ENCODE assay signal across 23 mouse cellular contexts in the genomic region with DNA sequence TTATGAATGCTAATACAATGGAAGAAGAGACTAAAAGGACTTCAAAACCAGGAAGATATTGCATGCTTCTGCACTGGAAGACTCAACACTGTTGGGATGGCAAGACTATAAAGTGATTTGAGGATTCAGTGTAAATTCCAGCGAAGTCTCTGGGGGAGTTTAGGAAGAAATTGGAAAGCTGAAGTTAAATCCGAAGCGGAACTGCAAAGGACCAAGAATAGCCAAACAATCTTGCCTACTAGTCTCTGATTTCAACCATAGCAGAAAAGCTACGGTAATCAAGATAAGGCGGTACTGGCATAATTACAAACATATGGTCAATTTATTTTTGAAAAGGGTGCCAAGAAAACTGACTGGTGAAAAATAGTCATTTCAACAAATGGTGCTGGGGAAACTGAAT.
DNase-seq lines count a peak whose midpoint lies in the region; ATAC-seq lines count a peak whose summit lies in the region.
"Had no signal": no experiment of that assay in that cellular context is flagged by ENCODE, and none has a peak within 500 bp of the region (broad histone marks: within the 10 kb centered on the region; RNA-seq: fewer than 3 reads in every experiment).

No protein-coding gene starts in this region.

- H3K9ac ChIP-seq in forebrain, embryonic 14.5 days (ENCODE audit: low read length) = no peak overlapping the region
- no peak overlapping the region for H3K9ac ChIP-seq in forebrain, embryonic 13.5 days
- H3K9ac ChIP-seq in embryonic facial prominence, embryonic 14.5 days (ENCODE audit: low read depth, low read length) = no peak overlapping the region
- H3K9ac ChIP-seq: embryonic facial prominence, embryonic 13.5 days; heart, embryonic 13.5 days; hindbrain, embryonic 15.5 days had no signal

- no peaks in the 10 kb centered on the region for H3K9me3 ChIP-seq in forebrain, embryonic 14.5 days (replicated peaks; ENCODE audit: control insufficient read depth, low read length)
- H3K9me3 ChIP-seq in forebrain, embryonic 13.5 days (replicated peaks) = no peaks in the 10 kb centered on the region
- H3K9me3 ChIP-seq in embryonic facial prominence, embryonic 14.5 days (ENCODE audit: control insufficient read depth, low read length) = no peaks in the 10 kb centered on the region
- H3K9me3 ChIP-seq: embryonic facial prominence, embryonic 13.5 days; heart, embryonic 10.5 days; heart, embryonic 13.5 days; hindbrain, embryonic 15.5 days had no signal

- ATAC-seq in cerebellum, adult (ENCODE audit: insufficient number of reproducible peaks, low FRiP score, low TSS enrichment) = peak; percentile 36; the same call in 1 of the 2 replicates
- ATAC-seq in forebrain, embryonic 14.5 days = peak; percentile 34; the same call in 1 of the 2 replicates
- ATAC-seq in forebrain, embryonic 13.5 days = no peak; the same call in 1 of the 2 replicates
- no peak for ATAC-seq in embryonic facial prominence, embryonic 14.5 days (ENCODE audit: low read depth)
- ATAC-seq: forebrain, embryonic 16.5 days; intestine, postnatal 0 days; Patski had no signal

- no peaks in the 10 kb centered on the region for H3K4me1 ChIP-seq in forebrain, embryonic 14.5 days (ENCODE audit: control insufficient read depth, insufficient read depth, low read length)
- no peaks in the 10 kb centered on the region for H3K4me1 ChIP-seq in forebrain, embryonic 13.5 days
- no peaks in the 10 kb centered on the region for H3K4me1 ChIP-seq in embryonic facial prominence, embryonic 14.5 days (ENCODE audit: control insufficient read depth, insufficient read depth, low read length)
- H3K4me1 ChIP-seq: embryonic facial prominence, embryonic 13.5 days; heart, embryonic 10.5 days; heart, embryonic 13.5 days; hindbrain, embryonic 15.5 days had no signal

- H3K4me3 ChIP-seq in forebrain, embryonic 14.5 days (ENCODE audit: low read depth, low read length) = no peak overlapping the region
- H3K4me3 ChIP-seq in forebrain, embryonic 13.5 days = no peak overlapping the region
- H3K4me3 ChIP-seq in embryonic facial prominence, embryonic 14.5 days (ENCODE audit: low read depth, low read length) = no peak overlapping the region
- H3K4me3 ChIP-seq: embryonic facial prominence, embryonic 13.5 days; heart, adult 2 months; heart, embryonic 10.5 days; heart, embryonic 13.5 days; hindbrain, embryonic 15.5 days had no signal

- no peaks in the 10 kb centered on the region for H3K36me3 ChIP-seq in forebrain, embryonic 14.5 days (ENCODE audit: control insufficient read depth, insufficient read depth, low read length)
- H3K36me3 ChIP-seq in forebrain, embryonic 13.5 days (ENCODE audit: poor library complexity, severe bottlenecking) = no peaks in the 10 kb centered on the region
- no peaks in the 10 kb centered on the region for H3K36me3 ChIP-seq in embryonic facial prominence, embryonic 14.5 days (ENCODE audit: control insufficient read depth, insufficient read depth, low read length)
- H3K36me3 ChIP-seq: embryonic facial prominence, embryonic 13.5 days; heart, embryonic 10.5 days; heart, embryonic 13.5 days; hindbrain, embryonic 15.5 days had no signal

- H3K27ac ChIP-seq in forebrain, embryonic 14.5 days (ENCODE audit: low read depth, low read length) = no peak overlapping the region
- no peak overlapping the region for H3K27ac ChIP-seq in forebrain, embryonic 13.5 days
- H3K27ac ChIP-seq in embryonic facial prominence, embryonic 14.5 days (replicated peaks; ENCODE audit: low read depth, low read length) = no peak overlapping the region
- H3K27ac ChIP-seq: embryonic facial prominence, embryonic 13.5 days; heart, adult 2 months; heart, embryonic 10.5 days; heart, embryonic 13.5 days; hindbrain, embryonic 15.5 days had no signal

- 73% methylated on average over 5 of the region's 5 CpGs for WGBS in forebrain, embryonic 14.5 days
- WGBS in forebrain, embryonic 13.5 days = 81% methylated on average over 5 of the region's 5 CpGs
- WGBS in embryonic facial prominence, embryonic 14.5 days = 29% methylated on average over 5 of the region's 5 CpGs

- DNase-seq in cerebellum, adult 18-20 months = no peak
- peak; percentile 48 for DNase-seq in forebrain, embryonic 14.5 days (ENCODE audit: low spot score)
- peak; percentile 22 for DNase-seq in MN1 (ENCODE audit: low spot score)
- DNase-seq in embryonic facial prominence, embryonic 14.5 days (ENCODE audit: low spot score) = peak; percentile 65
- no peak for DNase-seq in lung, adult 18-20 months
- DNase-seq in right cerebral cortex, adult 2 months (ENCODE audit: low spot score in 2 of 2) = no peak
- DNase-seq: adrenal gland, postnatal 10 days; adrenal gland, postnatal 36 days; gastrocnemius, postnatal 10 days; gastrocnemius, postnatal 36 days; heart, adult 2 months; heart, postnatal 14 days; heart, postnatal 4 days; kidney, adult 2 months had no signal

- no peaks in the 10 kb centered on the region for H3K27me3 ChIP-seq in forebrain, embryonic 14.5 days (replicated peaks; ENCODE audit: control insufficient read depth, insufficient read depth, low read length)
- H3K27me3 ChIP-seq in forebrain, embryonic 13.5 days = no peaks in the 10 kb centered on the region
- H3K27me3 ChIP-seq in embryonic facial prominence, embryonic 14.5 days (replicated peaks; ENCODE audit: control insufficient read depth, insufficient read depth, low read length) = no peaks in the 10 kb centered on the region
- H3K27me3 ChIP-seq: embryonic facial prominence, embryonic 13.5 days; heart, embryonic 13.5 days; hindbrain, embryonic 15.5 days had no signal

- H3K4me2 ChIP-seq in forebrain, embryonic 14.5 days (ENCODE audit: low read length) = no peak overlapping the region
- H3K4me2 ChIP-seq in forebrain, embryonic 13.5 days = no peak overlapping the region
- no peak overlapping the region for H3K4me2 ChIP-seq in embryonic facial prominence, embryonic 14.5 days (ENCODE audit: low read depth, low read length)
- H3K4me2 ChIP-seq: embryonic facial prominence, embryonic 13.5 days; heart, embryonic 13.5 days; hindbrain, embryonic 15.5 days had no signal

Comparison
In these comparisons a context has a peak if more than half of its experiments do, and no peak if none do; other contexts are left out.
1. ATAC-seq: peak in cerebellum, adult (single experiment) and forebrain, embryonic 14.5 days (single experiment); none in forebrain, embryonic 13.5 days (single experiment) and embryonic facial prominence, embryonic 14.5 days (single experiment).
2. DNase-seq: peak in forebrain, embryonic 14.5 days (single experiment), MN1 (single experiment) and embryonic facial prominence, embryonic 14.5 days (single experiment); none in cerebellum, adult 18-20 months (0 of 2), lung, adult 18-20 months (0 of 2) and right cerebral cortex, adult 2 months (0 of 2).